Mouse (Mus musculus): ENCODE measurements around the gene Slc16a3. TPM values are rescaled to one million over a fixed set of nuclear protein-coding genes. Genes with fewer than 3 reads are reported as not detected.

Slc16a3 gene
- total RNA-seq, 1 experiment from 2014 or later = 0.85 TPM

GRCm38 (mm10) chr11:120973318-120973717 lies 25.0 kb downstream of the Slc16a3 start:
- no peak for DNase-seq

- no peak for DNase-seq
Measured at GRCm38 (mm10) chr11:120979711-120980426, 31.6 kb downstream of the Slc16a3 start.

DNA sequence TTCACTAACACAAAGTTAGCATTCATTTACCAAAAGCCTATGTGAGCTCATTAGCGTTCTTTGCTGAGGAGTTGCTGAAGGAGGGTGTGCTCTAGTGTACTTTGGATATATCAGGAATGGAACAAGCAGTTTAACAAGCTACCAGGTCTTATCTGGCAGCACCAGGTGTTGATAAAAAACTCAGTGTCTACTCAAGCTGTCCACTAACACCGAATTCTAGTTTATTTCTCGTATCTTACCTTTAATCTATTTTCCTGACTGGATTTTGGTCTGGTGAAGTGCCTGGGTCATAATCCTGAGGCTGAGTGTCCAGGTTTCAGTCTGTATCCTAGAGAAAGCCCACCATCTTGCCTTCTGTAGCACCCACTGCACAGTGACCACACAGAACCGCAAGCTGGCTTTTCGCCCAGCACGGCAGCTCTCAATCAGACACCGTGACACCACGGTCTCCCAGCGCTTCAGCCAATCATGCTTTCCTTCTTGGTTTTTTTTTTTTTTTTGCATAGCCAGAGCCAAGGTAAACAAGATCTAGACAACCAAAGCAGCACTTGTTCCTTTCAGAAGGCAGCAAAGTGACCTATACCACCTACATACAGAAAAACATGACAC lies 32.3 kb downstream of the Slc16a3 start:
- DNase-seq = peak; percentile 60

DNA sequence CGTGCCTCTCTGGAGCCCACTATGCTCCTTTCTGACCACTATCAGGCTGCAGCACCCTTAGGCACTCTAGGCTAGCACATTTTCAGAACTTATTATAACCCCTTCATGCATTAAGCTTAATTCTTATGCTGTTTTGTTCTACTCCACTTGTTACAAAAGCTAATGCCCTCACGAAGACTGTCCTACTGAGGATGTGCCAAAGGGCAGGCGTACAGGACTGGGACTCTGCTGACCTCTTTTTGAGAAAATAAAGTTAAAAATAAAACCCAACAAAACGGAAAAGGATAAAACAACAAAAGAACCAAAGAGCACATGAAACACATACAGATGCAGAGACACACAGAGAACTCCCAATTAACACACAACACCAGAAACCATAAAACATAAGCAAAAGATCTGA lies 33.4 kb downstream of the Slc16a3 start:
- no peak for DNase-seq

DNA sequence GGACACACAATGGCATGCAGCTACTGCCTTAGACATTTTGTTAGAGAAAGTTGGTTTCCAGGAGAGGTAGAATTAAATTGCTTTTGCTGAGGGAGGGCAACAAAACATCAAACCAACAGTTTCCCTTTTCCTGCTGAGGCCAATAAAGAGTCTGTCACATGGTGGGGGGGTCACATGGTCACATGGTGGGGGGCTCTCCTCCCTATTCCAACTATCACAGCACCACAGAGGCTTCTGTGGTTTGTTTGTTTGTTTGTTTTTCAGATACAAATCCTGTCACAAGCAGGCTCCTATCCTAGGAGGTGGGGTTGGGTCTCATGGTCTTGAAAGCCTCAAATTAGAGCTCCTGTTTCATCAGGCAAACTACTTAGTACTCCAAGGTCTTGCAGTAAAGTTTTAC lies 34.2 kb downstream of the Slc16a3 start:
- DNase-seq = no peak

GRCm38 (mm10) chr11:120984448-120985330 lies 36.4 kb downstream of the Slc16a3 start:
- peak; percentile 45 for DNase-seq

DNA sequence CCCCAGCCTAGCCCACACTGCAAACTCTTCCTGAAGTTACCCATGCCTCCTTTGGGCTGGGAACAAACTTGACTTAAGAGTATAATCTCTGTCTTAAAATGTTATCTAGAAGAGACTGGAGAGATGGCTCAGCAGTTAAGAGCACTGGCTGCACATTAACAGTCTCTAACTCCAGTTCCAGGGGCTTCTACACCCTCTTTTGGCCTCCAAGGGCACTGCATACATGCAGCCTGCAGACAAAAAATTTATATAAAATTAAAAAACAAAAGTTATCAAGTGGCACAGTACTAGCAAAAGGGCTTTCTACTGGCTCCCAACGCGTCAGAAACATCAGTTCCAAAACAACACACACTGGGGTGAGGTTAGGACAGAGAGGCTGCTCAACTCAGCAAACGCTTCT lies 39.3 kb downstream of the Slc16a3 start:
- DNase-seq = no peak

GRCm38 (mm10) chr11:120988410-120988809 lies 40.1 kb downstream of the Slc16a3 start:
- no peak for DNase-seq

- DNase-seq = no peak
Measured at GRCm38 (mm10) chr11:120989523-120989922, 41.2 kb downstream of the Slc16a3 start.

- peak; percentile 67 for DNase-seq
Measured at GRCm38 (mm10) chr11:120990126-120990781, 42.0 kb downstream of the Slc16a3 start.

DNA sequence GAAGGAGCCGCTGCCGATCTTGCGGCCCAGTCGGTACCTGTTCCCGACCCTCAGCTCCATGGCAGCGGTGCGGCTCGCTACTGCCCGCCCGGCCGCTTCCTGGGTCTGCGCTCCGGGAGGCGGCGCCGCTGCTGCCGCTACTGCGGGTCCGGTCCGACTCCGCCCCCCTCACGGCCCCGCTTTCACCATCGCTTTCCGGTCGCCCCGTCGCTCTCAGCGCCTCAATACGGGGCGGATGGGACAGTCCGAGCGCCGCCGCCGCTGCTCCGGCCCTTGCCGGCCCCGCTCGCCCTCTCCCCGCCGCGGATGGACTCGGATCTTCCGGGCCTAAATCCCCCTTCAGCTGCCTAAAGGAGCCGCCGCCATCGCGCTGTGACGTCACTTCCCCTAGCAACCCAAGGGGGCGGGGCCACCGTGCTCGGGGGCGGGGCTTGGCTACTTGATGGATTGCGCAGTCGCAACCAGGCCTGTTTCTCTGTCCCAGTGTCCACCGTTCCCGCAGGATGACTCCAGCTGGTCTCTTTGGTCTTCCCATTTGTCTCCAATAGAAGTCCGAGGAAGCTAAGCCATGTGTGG lies 42.8 kb downstream of the Slc16a3 start, which contains the start of gene Csnk1d:
Gene Csnk1d, minus strand, starts transcription at position 380 of the 576 bp plus-strand sequence.
- peak; percentile 99 for DNase-seq

GRCm38 (mm10) chr11:120991791-120992190 lies 43.5 kb downstream of the Slc16a3 start:
- DNase-seq = no peak

- no peak for DNase-seq
Measured at GRCm38 (mm10) chr11:120993080-120993479, 44.8 kb downstream of the Slc16a3 start.

GRCm38 (mm10) chr11:120993586-120993985 lies 45.3 kb downstream of the Slc16a3 start:
- DNase-seq = no peak

DNA sequence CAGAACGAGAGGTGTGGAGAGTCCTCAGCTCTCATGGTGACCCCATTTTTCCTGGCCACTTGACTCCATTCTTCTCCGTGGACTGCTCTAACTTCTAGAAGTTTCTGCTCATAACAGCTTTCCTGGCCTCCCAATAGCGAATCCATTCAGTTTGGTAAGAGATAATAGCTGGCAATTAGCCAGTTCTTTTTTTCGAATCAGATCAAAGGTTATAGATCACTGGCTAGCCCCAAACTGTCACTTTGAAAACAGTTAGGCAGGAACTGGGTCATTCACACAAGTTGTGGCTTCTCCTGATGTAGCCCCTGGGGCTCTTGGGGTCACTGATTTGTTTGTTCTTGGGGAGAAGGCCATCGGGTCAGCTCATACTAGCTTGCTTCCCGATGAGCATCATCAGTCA lies 46.5 kb downstream of the Slc16a3 start:
- DNase-seq = no peak

GRCm38 (mm10) chr11:121001966-121002365 lies 53.7 kb downstream of the Slc16a3 start:
- DNase-seq = no peak

DNA sequence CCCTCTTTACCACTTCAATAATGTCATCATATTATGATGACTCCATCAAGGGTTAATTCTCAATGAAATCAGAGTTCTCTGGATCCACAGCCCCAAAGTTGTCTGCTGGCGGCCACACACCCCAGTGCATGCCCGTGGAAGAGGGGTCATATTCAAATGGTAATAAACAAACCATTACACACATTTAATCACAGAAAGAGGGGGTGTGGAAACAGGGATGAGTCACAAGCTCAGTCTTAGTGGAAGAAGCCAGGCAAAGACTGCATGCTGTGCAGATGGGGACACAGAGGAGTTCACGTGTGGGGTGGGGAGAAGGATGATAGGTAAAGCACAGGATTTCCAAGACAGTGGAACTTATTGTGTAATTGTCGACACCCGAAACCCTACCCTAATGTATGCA lies 56.0 kb downstream of the Slc16a3 start:
- no peak for DNase-seq

DNA sequence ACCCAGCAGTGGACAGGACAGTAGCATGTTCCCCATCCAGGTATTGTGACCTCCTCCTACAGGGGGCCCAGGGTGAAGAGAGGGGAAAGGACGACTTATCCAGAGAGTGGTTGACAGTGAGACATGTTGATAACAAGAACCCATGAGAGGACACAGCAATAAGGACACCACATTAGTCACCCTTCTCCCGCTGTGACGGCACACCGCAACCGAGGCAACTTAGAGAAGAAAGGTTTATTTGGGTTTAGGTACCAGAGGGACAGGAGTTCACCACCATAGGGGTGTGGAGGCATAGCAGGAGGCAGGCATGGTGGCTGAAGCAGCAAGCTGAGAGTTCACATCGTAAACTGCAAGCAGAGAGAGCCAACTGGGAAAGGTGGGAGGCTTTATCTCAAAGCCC lies 57.9 kb downstream of the Slc16a3 start:
- DNase-seq = no peak

DNA sequence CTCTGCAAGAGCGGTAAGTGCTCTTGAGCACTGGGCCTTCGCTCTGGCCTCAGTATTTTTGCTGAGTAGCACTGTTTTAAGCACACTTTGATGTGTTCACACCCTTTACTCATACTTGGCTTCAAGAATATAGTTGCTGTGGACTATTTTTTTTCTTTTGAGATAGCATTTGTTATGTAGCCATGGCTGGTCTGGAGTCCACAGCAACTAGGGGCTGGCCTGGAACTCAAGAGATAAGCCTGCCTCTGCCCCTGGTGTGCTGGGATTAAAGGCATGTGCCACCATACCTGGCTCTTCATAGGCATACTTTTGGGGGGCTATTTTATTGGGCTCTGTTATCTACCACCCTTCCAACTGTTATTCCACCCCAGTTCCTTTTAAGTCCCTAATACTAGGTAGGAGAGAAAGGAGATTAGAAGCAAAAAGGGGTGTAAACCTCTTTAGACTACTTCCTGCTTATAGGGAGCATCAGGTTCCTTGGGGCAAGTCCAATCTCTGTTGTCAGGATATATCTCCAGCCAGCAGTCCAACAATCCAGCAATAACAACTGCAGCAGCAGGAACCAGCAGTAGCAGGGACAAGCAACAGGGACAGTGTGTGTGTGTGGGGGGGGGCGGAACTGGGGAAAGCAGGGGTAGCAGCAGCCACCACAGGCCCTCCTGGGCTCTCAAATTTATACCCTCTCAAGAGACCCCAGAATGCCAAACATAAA lies 61.9 kb downstream of the Slc16a3 start:
- DNase-seq = no peak
